Mouse (Mus musculus) erythroblast, embryonic 14.5 days (primary cell): ENCODE data around the gene Phospho1.

Source experiments
- GATA1 ChIP-seq: IDR thresholded peaks from 2 replicates; pipeline ENCODE4 v1.6.1; 2012; ENCODE audit warnings: low read length, inconsistent platforms, mixed read lengths
- TAL1 ChIP-seq: IDR thresholded peaks from 3 replicates; pipeline ENCODE4 v1.6.1; 2012; ENCODE audit warnings: low read length, inconsistent platforms, mixed read lengths

GRCm38 (mm10) chr11:95861397-95861796 lies 37.1 kb downstream of the Phospho1 start:
- no peak for TF ChIP-seq GATA1
- TF ChIP-seq TAL1: no peak
